Mouse (Mus musculus) stomach, postnatal 0 days (tissue): ENCODE data around the gene Sept9.

Experiments
- CTCF ChIP-seq: IDR thresholded peaks from 2 replicates; pipeline ENCODE4 v1.5.1; 2016; ENCODE audit warnings: antibody characterized with exemption, low read depth, mild to moderate bottlenecking, moderate library complexity
- EP300 ChIP-seq: optimal IDR thresholded peaks from 2 replicates; pipeline ENCODE3; 2016; ENCODE audit warnings: antibody characterized with exemption

DNA sequence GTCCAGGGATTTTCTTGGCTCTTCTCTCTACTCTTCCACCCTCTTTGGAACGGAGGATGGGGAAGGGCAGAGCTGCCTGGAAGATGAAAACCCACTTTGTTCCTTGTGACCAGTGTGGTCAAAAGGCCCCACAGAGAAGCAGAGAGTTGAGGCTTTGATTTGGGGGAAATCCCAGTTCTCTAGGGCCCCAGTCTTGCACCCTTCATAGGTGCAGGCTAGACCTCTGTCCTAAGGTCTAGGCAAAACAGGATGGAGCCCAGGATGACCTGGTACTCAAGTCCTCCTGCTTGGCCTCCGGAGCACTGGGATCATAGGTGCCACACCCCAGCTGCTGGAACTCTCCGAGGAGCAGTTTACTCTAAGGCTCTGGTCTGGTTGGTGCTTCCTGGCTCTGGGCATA lies 157.5 kb downstream of the Sept9 start:
- no peak for TF ChIP-seq CTCF
- no peak for TF ChIP-seq EP300
